Mouse (Mus musculus): Measurements from ENCODE around the gene Ifit2. TPM values are rescaled to one million over a fixed set of nuclear protein-coding genes. Genes with fewer than 3 reads are reported as not detected.
"Not testable (repeated sequence)": the region's sequence is repeated elsewhere in the genome, so short reads cannot be mapped to it uniquely, and the experiment has no call there.

The Ifit2 gene
- polyA plus RNA-seq, 1 experiment = 0.05 TPM

DNA sequence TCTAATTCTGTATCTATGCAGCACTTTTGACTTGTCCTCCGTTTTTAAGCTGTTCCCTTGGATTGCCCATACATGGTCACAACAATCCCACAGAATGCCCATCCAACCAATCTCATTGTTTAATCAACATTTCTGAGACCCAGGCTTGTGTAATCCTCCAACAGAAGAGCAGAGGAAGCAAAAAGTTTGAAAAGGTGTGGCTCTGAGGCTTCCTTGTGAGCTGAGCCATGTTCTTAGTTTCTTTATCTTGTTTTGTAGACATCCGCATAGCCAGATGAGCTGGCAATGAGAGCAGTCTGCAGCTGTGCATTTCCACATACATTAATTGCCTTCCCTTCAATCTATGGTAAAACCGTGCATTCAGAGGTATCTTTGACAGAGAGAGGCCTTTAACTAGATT, 55.0 kb downstream of the Ifit2 start:
- no peak overlapping the region for H3K27ac ChIP-seq (ENCODE audit: control insufficient read depth, insufficient read depth, low read depth, low read length)
- TF ChIP-seq POLR2A (IDR thresholded peaks at IDR 0.05; ENCODE audit: control insufficient read depth, low read depth, low read length) (no peak), CTCF (IDR thresholded peaks at IDR 0.05; ENCODE audit: control insufficient read depth, insufficient read depth, insufficient replicate concordance, low read depth, low read length) (no peak)
- H3K4me3 ChIP-seq (ENCODE audit: control insufficient read depth, low read depth, low read length) = no peak overlapping the region
- no peaks in the 10 kb centered on the region for H3K36me3 ChIP-seq (ENCODE audit: control insufficient read depth, insufficient read depth, low read length)
- no peaks in the 10 kb centered on the region for H3K4me1 ChIP-seq (ENCODE audit: control insufficient read depth, insufficient read depth, low read length)
- no peaks in the 10 kb centered on the region for H3K27me3 ChIP-seq (ENCODE audit: control insufficient read depth, insufficient read depth, low read length)

DNA sequence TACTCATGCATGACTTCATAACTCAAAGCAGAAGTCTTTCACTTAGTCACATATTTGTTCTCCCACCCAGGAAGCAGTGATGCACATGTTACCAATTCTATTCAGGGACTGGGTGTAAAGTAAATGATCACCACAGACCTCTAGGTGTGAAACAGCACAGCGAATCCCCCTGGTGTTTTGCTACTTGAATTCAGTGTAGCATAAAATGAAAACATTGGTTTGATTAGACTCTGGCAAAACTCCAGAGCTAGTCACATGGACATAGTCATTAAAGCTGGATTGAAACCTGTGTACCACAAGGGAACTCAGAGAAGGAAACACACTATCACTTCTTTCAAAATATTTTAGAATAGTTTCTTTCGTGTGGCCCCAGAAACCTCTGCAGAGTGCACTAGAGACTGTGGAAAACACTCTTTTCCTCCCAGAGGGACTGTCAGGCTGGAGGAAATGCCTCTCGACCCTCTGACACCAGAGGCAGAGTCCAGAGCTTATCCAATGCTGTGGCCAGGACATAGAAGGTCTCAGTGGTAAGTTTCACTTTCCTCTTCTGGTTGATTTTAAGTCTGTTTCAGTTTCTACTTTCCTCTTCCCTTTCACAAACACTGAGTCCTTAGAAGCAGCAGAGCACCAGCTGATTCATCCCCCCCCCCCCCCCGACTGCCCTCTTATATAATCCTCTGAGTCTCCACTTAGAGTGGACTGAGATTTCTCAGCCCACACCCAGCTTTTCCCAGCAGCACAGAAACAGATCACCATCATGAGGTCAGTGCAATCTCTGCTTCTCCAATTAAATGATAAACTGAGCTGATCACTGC, 57.0 kb downstream of the Ifit2 start, which contains the start of gene Ifit3b:
Ifit3b (plus strand) TSS at position 734 of the 815 bp plus-strand sequence.
- not testable (repeated sequence) for H3K4me3 ChIP-seq (ENCODE audit: control insufficient read depth, low read depth, low read length); H3K36me3 ChIP-seq (ENCODE audit: control insufficient read depth, insufficient read depth, low read length); H3K27ac ChIP-seq (ENCODE audit: control insufficient read depth, insufficient read depth, low read depth, low read length); H3K4me1 ChIP-seq (ENCODE audit: control insufficient read depth, insufficient read depth, low read length); H3K27me3 ChIP-seq (ENCODE audit: control insufficient read depth, insufficient read depth, low read length)

- H3K36me3 ChIP-seq (ENCODE audit: control insufficient read depth, insufficient read depth, low read length); H3K27me3 ChIP-seq (ENCODE audit: control insufficient read depth, insufficient read depth, low read length); H3K27ac ChIP-seq (ENCODE audit: control insufficient read depth, insufficient read depth, low read depth, low read length); H3K4me1 ChIP-seq (ENCODE audit: control insufficient read depth, insufficient read depth, low read length); H3K4me3 ChIP-seq (ENCODE audit: control insufficient read depth, low read depth, low read length): not testable (repeated sequence)
These were observed 59.6 kb downstream of the Ifit2 start for GRCm38 (mm10) chr19:34610118-34610517.

DNA sequence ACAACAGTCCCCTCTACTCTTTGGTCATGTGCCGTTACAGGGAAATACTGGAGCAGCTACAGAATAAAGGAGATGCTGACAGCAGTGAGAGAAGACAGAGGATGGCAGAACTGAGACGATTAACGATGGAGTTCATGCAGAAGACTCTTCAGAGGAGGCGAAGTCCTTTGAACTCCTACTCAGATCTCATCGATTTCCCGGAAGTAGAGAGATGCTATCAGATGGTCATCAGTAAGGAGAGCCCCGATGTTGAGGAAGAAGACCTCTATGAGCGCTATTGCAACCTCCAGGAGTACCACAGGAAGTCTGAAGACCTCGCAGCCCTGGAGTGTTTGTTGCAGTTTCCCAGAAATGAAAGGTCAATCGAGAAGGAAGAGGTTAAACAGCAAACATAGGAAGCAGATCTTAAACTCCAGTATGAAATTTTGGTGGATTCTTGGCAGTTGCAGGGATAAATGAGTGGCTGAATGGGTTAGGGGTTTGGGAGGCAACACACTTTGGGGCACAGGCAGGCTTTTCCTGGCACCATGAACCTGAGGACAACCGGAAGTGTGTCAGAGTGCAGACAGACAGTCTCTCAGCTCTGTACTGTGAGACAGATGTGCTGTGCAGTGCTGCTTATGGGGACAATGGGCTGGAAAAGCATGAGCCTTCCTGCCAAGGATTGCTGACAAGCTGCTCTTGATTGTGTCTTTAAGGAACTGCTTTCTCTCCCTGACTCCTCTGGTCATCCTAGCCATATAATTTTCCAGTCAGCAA, 61.9 kb downstream of the Ifit2 start:
- H3K4me1 ChIP-seq (ENCODE audit: control insufficient read depth, insufficient read depth, low read length); H3K4me3 ChIP-seq (ENCODE audit: control insufficient read depth, low read depth, low read length): not testable (repeated sequence)

GRCm38 (mm10) chr19:34620871-34621270, 70.4 kb downstream of the Ifit2 start:
- Histone ChIP-seq H3K27me3 (ENCODE audit: control insufficient read depth, insufficient read depth, low read length) (no peaks in the 10 kb centered on the region), H3K4me1 (ENCODE audit: control insufficient read depth, insufficient read depth, low read length) (no peaks in the 10 kb centered on the region), H3K36me3 (ENCODE audit: control insufficient read depth, insufficient read depth, low read length) (no peaks in the 10 kb centered on the region), H3K4me3 (ENCODE audit: control insufficient read depth, low read depth, low read length) (no peak overlapping the region), H3K27ac (ENCODE audit: control insufficient read depth, insufficient read depth, low read depth, low read length) (no peak overlapping the region)
- no peak for TF ChIP-seq CTCF (IDR thresholded peaks at IDR 0.05; ENCODE audit: control insufficient read depth, insufficient read depth, insufficient replicate concordance, low read depth, low read length)
- no peak for TF ChIP-seq POLR2A (IDR thresholded peaks at IDR 0.05; ENCODE audit: control insufficient read depth, low read depth, low read length)

More for the DNA sequence above, 61.9 kb downstream of the Ifit2 start:
- H3K36me3 ChIP-seq (ENCODE audit: control insufficient read depth, insufficient read depth, low read length); H3K27me3 ChIP-seq (ENCODE audit: control insufficient read depth, insufficient read depth, low read length); H3K27ac ChIP-seq (ENCODE audit: control insufficient read depth, insufficient read depth, low read depth, low read length): not testable (repeated sequence)

- H3K4me1 ChIP-seq (ENCODE audit: control insufficient read depth, insufficient read depth, low read length) = no peaks in the 10 kb centered on the region
- no peak for TF ChIP-seq CTCF (IDR thresholded peaks at IDR 0.05; ENCODE audit: control insufficient read depth, insufficient read depth, insufficient replicate concordance, low read depth, low read length)
- no peak for TF ChIP-seq POLR2A (IDR thresholded peaks at IDR 0.05; ENCODE audit: control insufficient read depth, low read depth, low read length)
- H3K27me3 ChIP-seq (ENCODE audit: control insufficient read depth, insufficient read depth, low read length) = no peaks in the 10 kb centered on the region
- no peak overlapping the region for H3K4me3 ChIP-seq (ENCODE audit: control insufficient read depth, low read depth, low read length)
- no peaks in the 10 kb centered on the region for H3K36me3 ChIP-seq (ENCODE audit: control insufficient read depth, insufficient read depth, low read length)
- H3K27ac ChIP-seq (ENCODE audit: control insufficient read depth, insufficient read depth, low read depth, low read length) = no peak overlapping the region
These were observed 73.3 kb downstream of the Ifit2 start for GRCm38 (mm10) chr19:34623781-34624180.

DNA sequence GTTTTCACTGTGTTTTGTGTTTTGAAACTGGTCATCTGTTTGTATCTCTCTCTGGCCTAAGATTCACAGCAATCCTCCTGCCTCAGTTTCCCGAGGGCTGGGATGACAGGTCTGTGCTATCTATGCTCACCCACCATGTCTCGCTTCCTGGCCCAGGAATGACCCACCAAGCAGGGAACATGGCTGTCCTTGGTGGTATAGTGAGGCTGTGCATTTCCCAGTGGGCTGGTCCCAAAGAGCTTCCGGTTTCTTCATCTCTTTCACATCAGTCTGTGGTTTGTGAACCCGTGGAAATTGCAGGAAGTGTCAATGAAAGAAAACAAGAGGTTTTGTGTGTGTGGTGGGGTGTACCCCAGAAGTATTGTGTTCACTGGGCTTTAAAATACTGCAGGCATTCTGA, 74.2 kb downstream of the Ifit2 start:
- no peak overlapping the region for H3K4me3 ChIP-seq (ENCODE audit: control insufficient read depth, low read depth, low read length)
- H3K4me1 ChIP-seq (ENCODE audit: control insufficient read depth, insufficient read depth, low read length) = no peaks in the 10 kb centered on the region
- no peaks in the 10 kb centered on the region for H3K27me3 ChIP-seq (ENCODE audit: control insufficient read depth, insufficient read depth, low read length)
- H3K36me3 ChIP-seq (ENCODE audit: control insufficient read depth, insufficient read depth, low read length) = no peaks in the 10 kb centered on the region
- no peak for TF ChIP-seq POLR2A (IDR thresholded peaks at IDR 0.05; ENCODE audit: control insufficient read depth, low read depth, low read length)
- TF ChIP-seq CTCF (IDR thresholded peaks at IDR 0.05; ENCODE audit: control insufficient read depth, insufficient read depth, insufficient replicate concordance, low read depth, low read length) = no peak
- no peak overlapping the region for H3K27ac ChIP-seq (ENCODE audit: control insufficient read depth, insufficient read depth, low read depth, low read length)

Other genes with a start within 250 kb of the Ifit2 start
- 0.35 and 11.4 TPM in 2 replicates for gene Ch25h, start 75.5 kb upstream of the Ifit2 start, polyA plus RNA-seq (2012; rRNA removed)
- gene Lipa, start 23.2 kb upstream of the Ifit2 start, polyA plus RNA-seq (2012; rRNA removed) = 3.0 and 3.8 TPM in 2 replicates
- 0.30 and 0.37 TPM in 2 replicates for gene Ifit3, start 32.8 kb downstream of the Ifit2 start, polyA plus RNA-seq (2012; rRNA removed)
- not detected in 2 replicates for gene Ifit1bl1, start 51.3 kb downstream of the Ifit2 start, polyA plus RNA-seq (2012; rRNA removed)
- 0.14 TPM in 1 of 2 replicates, not detected in the other for gene Ifit3b, start 57.3 kb downstream of the Ifit2 start, polyA plus RNA-seq (2012; rRNA removed)
- not detected in 2 replicates for gene Ifit1bl2, start 90.0 kb downstream of the Ifit2 start, polyA plus RNA-seq (2012; rRNA removed)
- 0.15 and 0.16 TPM in 2 replicates for gene Ifit1, start 90.2 kb downstream of the Ifit2 start, polyA plus RNA-seq (2012; rRNA removed)
- gene Slc16a12, start 196.6 kb downstream of the Ifit2 start, polyA plus RNA-seq (2012; rRNA removed) = 0.33 and 0.57 TPM in 2 replicates